Mouse (Mus musculus) G1E (cell line): ENCODE results near the gene Inka1.

Experiments used
- CTCF ChIP-seq: IDR thresholded peaks from 2 replicates; pipeline ENCODE4 v1.5.1; 2012; ENCODE audit warnings: low read depth, low read length, inconsistent platforms, mixed read lengths
- GATA1 ChIP-seq: IDR thresholded peaks from 2 replicates; pipeline ENCODE4 v1.6.1; 2012; ENCODE audit warnings: borderline replicate concordance, low read length, inconsistent platforms, mixed read lengths

GRCm38 (mm10) chr9:108008041-108008440 lies 22.4 kb upstream of the Inka1 start:
- TF ChIP-seq CTCF (no peak), GATA1 (no peak)
